Mouse (Mus musculus) testis, adult 2 months (tissue): ENCODE measurements around the gene Adam33. TPM values are rescaled to one million over a fixed set of nuclear protein-coding genes. Genes with fewer than 3 reads are reported as not detected.

Source experiments
- H3K27ac ChIP-seq: fragments of 200-500 bp; 2 replicates; pipeline ENCODE4 v1.5.1; 2012; ENCODE audit warnings: low read depth, low read length; ENCODE audit not compliant: control insufficient read depth, insufficient read depth
- H3K27me3 ChIP-seq: fragments of 200-500 bp; 2 replicates; pipeline ENCODE4 v1.6.1; 2012; ENCODE audit warnings: mild to moderate bottlenecking, low read length, moderate library complexity; ENCODE audit not compliant: control insufficient read depth, insufficient read depth
- H3K36me3 ChIP-seq: fragments of 200-500 bp; 2 replicates; pipeline ENCODE4 v1.6.1; 2012; ENCODE audit warnings: mild to moderate bottlenecking, low read length; ENCODE audit not compliant: control insufficient read depth, insufficient read depth
- H3K4me1 ChIP-seq: fragments of 200-500 bp; 2 replicates; pipeline ENCODE4 v1.6.1; 2012; ENCODE audit warnings: low read length; ENCODE audit not compliant: control insufficient read depth, insufficient read depth
- H3K4me3 ChIP-seq: fragments of 200-500 bp; 2 replicates; pipeline ENCODE4 v1.5.1; 2012; ENCODE audit warnings: low read depth, mild to moderate bottlenecking, low read length, moderate library complexity, mixed read lengths; ENCODE audit not compliant: control insufficient read depth
- CTCF ChIP-seq: fragments of 200-500 bp; IDR thresholded peaks from 2 replicates; pipeline ENCODE4 v1.5.1; 2012; ENCODE audit warnings: low read depth, mild to moderate bottlenecking, inconsistent platforms, low read length, moderate library complexity; ENCODE audit not compliant: control insufficient read depth, insufficient read depth, insufficient replicate concordance
- POLR2A ChIP-seq: fragments of 200-500 bp; IDR thresholded peaks from 2 replicates; pipeline ENCODE4 v1.6.1; 2012; ENCODE audit warnings: low read depth, mild to moderate bottlenecking, inconsistent platforms, low read length, moderate library complexity; ENCODE audit not compliant: control insufficient read depth
- polyA plus RNA-seq: library from polyadenylated mRNA; depleted of rRNA; stranded (reverse); fragments of >200 nt; gene quantifications from 2 replicates; pipeline ENCODE4 v1.2.3, GENCODE M21; 2012

Gene Adam33
- polyA plus RNA-seq, 1 experiment: 2.8 TPM

DNA sequence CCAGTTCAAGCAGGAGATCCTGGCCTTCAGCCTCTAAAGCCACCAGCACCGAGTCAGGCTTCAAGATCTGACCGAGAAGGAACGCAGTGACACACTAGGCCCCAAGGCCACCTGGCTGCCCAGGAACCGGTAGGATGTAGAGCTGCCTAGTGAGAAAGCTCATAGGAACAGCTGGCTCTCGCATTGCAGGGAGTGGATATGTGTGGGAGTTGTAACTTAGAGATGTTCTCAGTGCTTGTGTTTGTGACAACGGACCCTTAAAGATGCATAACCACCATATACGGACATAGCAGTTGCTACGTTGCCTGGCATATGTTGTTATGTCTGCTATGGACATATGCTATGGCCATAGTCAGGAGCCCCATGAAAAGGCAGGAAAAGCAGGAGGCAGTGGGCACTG is 4.9 kb downstream of the Adam33 start:
- Histone ChIP-seq H3K27ac (no peak overlapping the region), H3K36me3 (no peaks in the 10 kb centered on the region), H3K4me3 (no peak overlapping the region), H3K4me1 (peaks cover 14% of the 10 kb centered on the region), H3K27me3 (no peaks in the 10 kb centered on the region)
- TF ChIP-seq CTCF (no peak), POLR2A (no peak)

- Histone ChIP-seq H3K27ac (no peak overlapping the region), H3K4me1 (peaks cover 25% of the 10 kb centered on the region), H3K4me3 (no peak overlapping the region), H3K36me3 (no peaks in the 10 kb centered on the region), H3K27me3 (no peaks in the 10 kb centered on the region)
- TF ChIP-seq CTCF (peak; percentile 46; the same call in 1 of the 2 replicates), POLR2A (no peak)
These were observed 7.4 kb downstream of the Adam33 start for GRCm38 (mm10) chr2:131056191-131056590.

GRCm38 (mm10) chr2:131055631-131056030 is 8.0 kb downstream of the Adam33 start:
- no peak overlapping the region for H3K27ac ChIP-seq
- no peak overlapping the region; the same call in 1 of the 2 replicates for H3K4me3 ChIP-seq
- no peaks in the 10 kb centered on the region for H3K27me3 ChIP-seq
- H3K4me1 ChIP-seq: peaks cover 25% of the 10 kb centered on the region
- TF ChIP-seq POLR2A (no peak), CTCF (peak; percentile 65; the same call in 1 of the 2 replicates)
- H3K36me3 ChIP-seq: no peaks in the 10 kb centered on the region

DNA sequence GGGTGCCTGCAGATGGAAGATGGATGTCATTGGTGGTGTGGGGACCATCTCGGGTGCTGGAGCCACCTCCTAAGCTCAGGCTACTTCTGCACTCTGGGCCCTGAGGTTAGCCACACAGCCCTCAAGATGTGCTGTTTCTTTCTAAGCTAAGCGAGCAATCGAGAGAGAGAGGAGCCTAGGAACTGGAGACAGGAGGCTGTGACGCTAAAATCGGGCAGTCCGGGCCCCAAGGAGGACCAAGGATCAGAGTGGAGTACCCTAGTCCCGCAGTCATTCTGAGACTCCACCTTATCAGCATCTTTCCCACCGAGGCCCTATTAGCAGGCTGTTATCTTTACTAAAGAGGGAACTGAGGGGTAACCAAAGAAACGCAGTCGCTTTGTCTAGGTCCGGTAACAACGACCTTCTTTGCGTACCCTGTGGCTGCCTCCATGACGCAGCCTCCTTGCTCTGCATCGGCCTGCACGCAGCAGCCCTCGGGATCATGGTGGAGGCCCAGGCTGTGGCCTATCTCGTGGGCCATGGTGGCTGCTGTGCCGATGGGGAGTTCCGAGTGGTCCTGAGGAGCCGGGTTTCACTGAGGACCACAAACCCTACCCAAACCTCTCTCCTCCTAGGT is 8.9 kb downstream of the Adam33 start:
- peaks cover 25% of the 10 kb centered on the region for H3K4me1 ChIP-seq
- H3K36me3 ChIP-seq: no peaks in the 10 kb centered on the region
- H3K27ac ChIP-seq: no peak overlapping the region
- H3K27me3 ChIP-seq: no peaks in the 10 kb centered on the region
- TF ChIP-seq POLR2A (no peak), CTCF (no peak)
- peak overlapping the region; percentile 23 for H3K4me3 ChIP-seq

DNA sequence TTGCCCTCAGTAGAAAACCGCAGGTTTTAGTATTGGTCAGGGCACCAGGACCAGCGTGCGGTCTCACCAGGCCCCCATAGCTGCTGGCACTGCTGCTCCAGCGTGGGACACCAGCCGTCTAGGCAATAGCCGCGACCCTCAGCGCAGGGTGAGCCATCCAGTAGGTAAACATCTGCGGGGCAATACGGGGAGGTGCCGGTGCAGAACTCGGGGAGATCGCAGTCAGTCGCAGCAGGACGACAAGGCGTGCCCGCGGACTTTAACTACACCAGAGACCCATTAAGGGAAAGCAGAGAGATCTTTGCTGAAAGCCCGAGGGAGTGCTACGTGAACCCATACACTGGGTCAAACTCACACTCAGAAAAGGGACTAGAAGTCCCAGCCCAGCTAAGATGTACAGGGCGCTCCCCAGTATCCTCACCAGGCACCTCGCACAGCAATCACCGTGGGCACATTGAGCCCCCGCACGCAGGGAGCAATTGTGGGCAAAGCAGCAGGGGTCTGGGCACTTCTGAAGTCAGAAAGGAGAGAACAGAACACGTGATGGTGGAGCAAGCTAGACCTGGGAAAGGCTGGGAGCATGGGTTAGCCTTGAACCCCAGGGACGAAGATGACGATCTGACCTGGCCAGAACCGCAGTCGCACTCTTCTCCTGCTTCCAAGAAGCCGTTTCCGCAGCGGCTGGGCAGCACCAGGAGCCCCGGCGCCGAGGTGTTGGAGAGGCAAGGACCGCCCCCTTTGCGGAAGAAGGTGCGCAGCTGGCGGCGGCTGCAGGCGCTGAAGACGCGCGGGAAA is 9.6 kb downstream of the Adam33 start:
- TF ChIP-seq CTCF (no peak), POLR2A (no peak)
- Histone ChIP-seq H3K4me1 (peaks cover 25% of the 10 kb centered on the region), H3K36me3 (no peaks in the 10 kb centered on the region), H3K4me3 (peak overlapping the region; percentile 23), H3K27me3 (no peaks in the 10 kb centered on the region), H3K27ac (no peak overlapping the region)

DNA sequence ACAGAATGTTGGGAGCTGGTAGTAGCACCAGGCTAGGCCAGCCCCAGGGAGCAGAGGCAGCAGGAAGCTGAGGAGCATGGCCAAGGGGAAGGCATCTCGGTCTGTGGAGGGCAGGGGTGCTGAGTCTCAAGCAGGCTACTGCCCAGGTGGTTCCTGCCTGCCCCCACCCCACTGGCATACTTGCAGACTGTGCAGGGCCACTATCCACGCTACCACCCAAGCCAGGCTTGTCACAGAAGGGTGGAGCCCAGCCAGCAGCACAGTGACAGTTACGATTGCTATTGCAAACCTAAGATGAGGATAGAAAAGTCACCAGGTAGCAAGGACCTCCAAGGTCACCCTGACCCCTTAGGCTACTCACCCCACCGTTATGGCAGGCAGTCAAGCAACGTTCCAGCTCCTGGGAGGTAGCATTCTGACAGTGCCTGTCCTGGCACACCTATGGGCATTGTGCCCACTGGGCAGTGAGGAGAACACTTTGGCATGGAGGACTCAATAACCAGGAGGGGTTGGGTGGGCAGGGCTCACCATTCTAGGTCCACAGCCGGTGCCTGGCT is 10.7 kb downstream of the Adam33 start:
- Histone ChIP-seq H3K27me3 (no peaks in the 10 kb centered on the region), H3K27ac (no peak overlapping the region), H3K4me3 (peak overlapping the region; percentile 69), H3K36me3 (no peaks in the 10 kb centered on the region), H3K4me1 (peaks cover 25% of the 10 kb centered on the region)
- TF ChIP-seq POLR2A (no peak), CTCF (no peak)

DNA sequence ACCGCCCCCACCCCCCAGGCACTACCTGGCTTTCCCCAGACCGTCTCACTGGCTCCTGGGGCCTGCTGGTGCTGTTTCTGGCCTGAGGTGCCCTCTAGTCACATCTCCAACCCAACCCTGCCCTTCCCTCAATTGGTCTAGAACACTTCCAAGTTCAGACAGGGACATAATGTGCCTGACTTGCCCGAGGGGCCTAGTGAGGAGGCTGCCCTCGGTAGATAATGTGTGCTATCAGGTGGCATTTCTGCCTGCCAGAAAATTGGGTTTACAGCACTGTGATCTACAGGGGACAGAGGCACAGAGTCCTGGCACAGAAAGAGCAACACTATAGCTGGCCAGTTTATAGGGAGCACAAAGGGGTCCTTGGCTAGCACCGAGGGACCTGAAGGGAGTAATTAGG is 11.6 kb downstream of the Adam33 start:
- TF ChIP-seq POLR2A (no peak), CTCF (no peak)
- H3K4me1 ChIP-seq: peaks cover 25% of the 10 kb centered on the region
- no peak overlapping the region for H3K4me3 ChIP-seq
- H3K27me3 ChIP-seq: no peaks in the 10 kb centered on the region
- no peak overlapping the region for H3K27ac ChIP-seq
- no peaks in the 10 kb centered on the region for H3K36me3 ChIP-seq
